Mouse (Mus musculus) embryonic fibroblast, embryonic 13.5 days (primary cell): ENCODE data around the gene Muc13. TPM values are rescaled to one million over a fixed set of nuclear protein-coding genes. Genes with fewer than 3 reads are reported as not detected.

Experiments
- H3K27ac ChIP-seq: 2 replicates; pipeline ENCODE4 v1.5.1; 2012; ENCODE audit warnings: low read length, control low read depth, inconsistent platforms; ENCODE audit not compliant: insufficient read depth
- H3K4me1 ChIP-seq: 2 replicates; pipeline ENCODE4 v1.6.1; 2011; ENCODE audit warnings: low read length; ENCODE audit not compliant: control insufficient read depth, insufficient read depth
- H3K4me3 ChIP-seq: 2 replicates; pipeline ENCODE4 v1.5.1; 2011; ENCODE audit warnings: mild to moderate bottlenecking, control low read depth, low read length; ENCODE audit not compliant: insufficient read depth
- CTCF ChIP-seq: IDR thresholded peaks from 2 replicates; pipeline ENCODE4 v1.5.1; 2011; ENCODE audit warnings: mild to moderate bottlenecking, control low read depth, low read length, moderate library complexity, borderline replicate concordance; ENCODE audit not compliant: insufficient read depth
- POLR2A ChIP-seq: IDR thresholded peaks from 2 replicates; pipeline ENCODE4 v1.6.1; 2011; ENCODE audit warnings: low read depth, mild to moderate bottlenecking, control low read depth, low read length, moderate library complexity
- polyA plus RNA-seq: library from polyadenylated mRNA; stranded (reverse); fragments of >200 nt; gene quantifications from 2 replicates; pipeline ENCODE4 v1.2.4, GENCODE M21; 2011; ENCODE audit warnings: low read depth; ENCODE audit not compliant: missing spikeins, insufficient read length

The Muc13 gene
- polyA plus RNA-seq, 1 experiment = not detected

DNA sequence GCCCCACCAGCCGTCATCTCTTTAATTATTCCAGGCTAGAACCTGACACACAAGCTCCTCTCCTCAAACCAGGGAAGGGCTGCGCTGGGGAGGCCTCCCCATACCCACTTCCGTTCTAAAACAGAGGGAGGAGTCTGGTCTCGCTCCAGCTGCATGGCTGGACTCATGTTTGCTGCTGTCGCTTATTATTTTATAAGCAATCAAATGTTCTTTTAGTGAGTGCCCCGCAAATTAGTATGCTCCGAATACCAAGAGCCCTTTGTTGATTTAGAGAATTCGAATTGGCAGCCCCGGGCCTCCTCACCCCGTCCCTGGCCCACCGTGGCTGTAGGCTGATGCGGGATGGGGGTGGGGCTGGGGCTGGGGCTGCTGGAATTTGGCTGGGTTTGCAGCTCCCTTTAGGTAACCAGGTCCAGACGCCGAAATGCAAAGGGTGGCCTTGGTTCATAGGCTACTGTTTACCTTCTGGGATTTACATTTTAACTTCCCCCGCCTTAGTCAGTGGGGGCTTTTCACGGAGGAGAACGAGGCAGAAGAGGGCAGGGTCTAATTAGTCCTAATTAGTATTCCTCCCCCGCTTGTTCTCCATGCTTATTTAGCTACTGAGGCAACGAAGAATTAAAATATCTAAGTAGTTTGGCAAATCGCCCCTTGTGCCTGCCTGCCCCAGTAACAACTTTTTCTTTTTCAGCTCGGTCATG is 39.0 kb downstream of the Muc13 start:
- H3K4me1 ChIP-seq = peaks cover 21% of the 10 kb centered on the region
- no peak for TF ChIP-seq CTCF
- peak; percentile 45; the same call in 1 of the 2 replicates for TF ChIP-seq POLR2A
- H3K27ac ChIP-seq = peak overlapping the region; percentile 95
- peak overlapping the region; percentile 35 for H3K4me3 ChIP-seq

DNA sequence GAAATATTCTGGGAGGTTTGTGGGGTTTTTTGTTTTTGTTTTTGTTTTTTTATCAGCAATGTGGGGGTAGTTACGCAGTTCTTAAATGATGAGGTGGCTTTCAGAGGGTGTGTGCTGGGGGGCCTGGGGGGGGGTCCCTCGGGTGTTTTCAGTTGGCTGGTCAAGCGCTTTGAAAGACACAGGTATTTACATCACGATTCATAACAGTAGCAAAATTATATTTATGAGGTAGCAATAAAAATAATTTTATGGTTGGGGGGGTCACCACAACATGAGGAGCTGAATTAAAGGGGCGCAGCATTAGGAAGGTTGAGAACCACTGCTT is 39.6 kb downstream of the Muc13 start:
- Histone ChIP-seq H3K4me1 (peaks cover 21% of the 10 kb centered on the region), H3K27ac (peak overlapping the region; percentile 95), H3K4me3 (peak overlapping the region; percentile 35)
- TF ChIP-seq POLR2A (no peak), CTCF (no peak)

DNA sequence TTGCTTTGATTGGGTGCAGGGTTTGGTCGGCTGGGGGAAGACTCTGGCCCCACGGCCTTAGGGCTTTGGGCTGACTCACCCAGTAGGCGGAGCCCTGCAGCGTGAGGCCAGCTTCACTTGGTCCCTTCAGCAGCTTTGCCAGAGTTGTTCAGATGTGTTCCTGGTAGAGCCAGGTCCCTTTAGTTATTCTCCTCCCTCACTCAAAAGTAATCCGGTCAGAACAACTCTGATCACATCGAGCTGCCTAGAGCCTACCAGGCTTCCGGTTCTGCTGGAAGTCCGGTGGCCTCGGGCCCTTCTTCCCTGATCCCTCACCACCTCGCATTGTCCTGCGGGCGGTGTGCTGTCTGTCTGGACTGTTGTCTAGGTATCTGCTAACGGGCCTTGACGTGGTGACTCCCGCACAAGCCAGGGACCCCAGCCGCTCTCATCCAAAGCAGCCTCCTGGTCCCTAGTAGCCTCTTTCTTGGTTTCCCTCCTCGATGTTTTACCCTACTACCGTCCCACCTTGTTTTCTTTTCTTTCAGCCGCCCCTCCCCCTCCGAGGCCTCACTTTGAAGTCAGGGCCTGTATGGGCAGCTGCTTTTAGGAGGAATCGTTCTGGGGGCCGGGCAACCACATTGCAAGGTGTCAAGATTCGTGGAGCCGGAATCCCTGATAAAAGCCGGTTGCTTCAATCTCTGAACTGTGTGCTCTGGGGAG is 40.1 kb downstream of the Muc13 start:
- peak; percentile 74 for TF ChIP-seq POLR2A
- TF ChIP-seq CTCF = no peak; the same call in 1 of the 2 replicates
- Histone ChIP-seq H3K4me3 (peak overlapping the region; percentile 35), H3K4me1 (peaks cover 21% of the 10 kb centered on the region), H3K27ac (peak overlapping the region; percentile 95)

DNA sequence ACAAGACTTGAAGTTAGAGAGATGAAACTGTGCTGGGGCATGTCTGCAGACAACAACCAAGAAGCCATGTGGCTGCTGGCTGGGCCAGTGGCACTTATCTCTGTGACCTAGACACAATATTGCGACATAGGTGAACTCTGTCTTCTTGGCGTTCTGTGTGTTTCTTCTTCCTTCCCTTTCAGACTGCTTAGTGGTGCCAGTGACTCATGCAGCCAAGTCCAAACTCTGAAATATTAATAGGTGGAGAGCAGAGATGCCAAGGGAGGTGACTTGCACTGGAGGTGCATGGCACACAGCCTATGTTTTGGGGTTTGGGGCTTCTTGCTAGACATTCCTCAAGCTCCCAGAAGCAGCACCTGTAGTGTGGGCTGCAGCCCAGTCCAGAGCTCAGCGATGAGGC is 42.8 kb downstream of the Muc13 start:
- no peak for TF ChIP-seq CTCF
- no peak for TF ChIP-seq POLR2A
- H3K27ac ChIP-seq = peak overlapping the region; percentile 78
- peaks cover 27% of the 10 kb centered on the region for H3K4me1 ChIP-seq
- H3K4me3 ChIP-seq = no peak overlapping the region

DNA sequence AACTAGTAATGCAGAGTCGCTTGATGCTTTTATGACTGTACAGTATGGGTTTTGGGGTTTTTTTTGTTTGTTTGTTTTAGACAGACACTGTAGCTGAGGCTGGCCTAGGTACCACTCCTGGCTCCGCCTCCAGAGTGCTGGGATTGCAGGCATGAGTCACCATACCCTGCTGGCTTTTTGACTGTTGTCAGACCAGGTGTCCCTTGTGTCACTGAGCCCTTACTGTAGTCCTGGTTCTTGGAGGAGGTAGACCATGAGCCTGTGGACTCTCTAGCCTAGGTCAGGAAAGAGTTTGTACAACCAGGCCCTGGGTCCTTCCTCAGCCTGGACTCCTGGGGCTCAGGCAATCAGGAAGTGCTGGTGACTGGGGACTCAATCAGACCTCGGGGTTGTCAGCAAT is 43.4 kb downstream of the Muc13 start:
- TF ChIP-seq CTCF (no peak), POLR2A (no peak)
- peak overlapping the region; percentile 78 for H3K27ac ChIP-seq
- no peak overlapping the region for H3K4me3 ChIP-seq
- H3K4me1 ChIP-seq = peaks cover 27% of the 10 kb centered on the region

DNA sequence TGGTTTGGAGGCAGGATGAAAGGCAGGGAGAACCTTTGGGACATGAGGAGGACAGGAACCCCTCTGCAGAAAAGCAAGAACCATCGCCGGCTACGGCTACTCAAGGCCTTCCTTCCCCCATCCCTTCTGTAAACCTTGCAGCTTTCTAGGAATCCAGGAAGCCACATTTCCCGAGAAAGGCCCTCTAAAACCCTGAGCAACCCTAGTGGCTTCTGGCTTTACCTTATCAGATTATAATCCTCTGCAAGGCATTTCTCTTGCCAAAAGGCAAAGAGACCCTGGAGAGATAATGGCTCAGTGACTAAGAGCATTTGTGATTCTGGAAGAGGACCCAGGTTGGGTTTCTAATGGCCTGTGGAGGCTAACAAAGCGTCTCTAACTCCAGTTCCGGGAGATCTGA is 46.8 kb downstream of the Muc13 start:
- H3K4me3 ChIP-seq = no peak overlapping the region
- H3K27ac ChIP-seq = no peak overlapping the region
- H3K4me1 ChIP-seq = peaks cover 14% of the 10 kb centered on the region
- TF ChIP-seq POLR2A = no peak
- TF ChIP-seq CTCF = no peak

DNA sequence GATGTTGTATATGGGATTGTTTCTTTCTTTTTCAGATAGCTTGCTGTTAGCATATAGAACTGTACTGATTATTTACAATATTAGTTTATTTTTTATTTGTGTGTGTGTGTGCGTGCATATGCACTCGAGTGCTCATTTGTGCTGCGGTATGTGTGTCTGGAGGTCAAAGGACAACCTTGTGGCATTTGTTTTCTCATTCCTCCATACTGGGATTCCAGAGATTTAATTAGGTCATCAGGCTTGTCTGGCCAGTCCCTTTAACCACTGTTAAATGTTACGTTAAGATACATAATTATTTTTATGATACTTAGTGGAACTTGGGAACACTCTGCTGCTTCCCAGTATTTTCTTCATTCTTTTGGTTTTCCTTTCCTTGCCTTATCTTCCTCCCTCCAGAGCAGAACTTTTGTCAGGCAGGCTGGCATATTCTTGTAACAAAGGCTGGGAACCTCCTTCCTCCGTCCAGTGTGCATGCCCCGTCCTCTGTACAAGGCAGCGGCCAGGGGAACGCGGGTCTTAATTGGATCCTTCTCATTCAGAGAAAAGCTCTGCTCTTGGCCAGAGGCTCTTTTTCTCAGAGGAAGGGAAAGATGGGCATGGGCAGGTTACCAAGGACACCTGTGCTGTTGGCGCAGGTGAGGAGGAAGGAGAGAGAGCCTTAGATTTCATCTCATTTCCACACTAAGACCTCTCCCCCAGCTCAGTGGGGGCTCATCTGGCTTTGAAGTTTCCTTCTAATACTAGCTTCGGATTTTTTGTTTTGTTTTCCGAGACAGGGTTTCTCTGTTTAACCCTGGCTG is 48.4 kb downstream of the Muc13 start:
- TF ChIP-seq CTCF (no peak), POLR2A (no peak)
- Histone ChIP-seq H3K4me1 (peaks cover 8% of the 10 kb centered on the region; the same call in 1 of the 2 replicates), H3K27ac (no peak overlapping the region), H3K4me3 (no peak overlapping the region)

DNA sequence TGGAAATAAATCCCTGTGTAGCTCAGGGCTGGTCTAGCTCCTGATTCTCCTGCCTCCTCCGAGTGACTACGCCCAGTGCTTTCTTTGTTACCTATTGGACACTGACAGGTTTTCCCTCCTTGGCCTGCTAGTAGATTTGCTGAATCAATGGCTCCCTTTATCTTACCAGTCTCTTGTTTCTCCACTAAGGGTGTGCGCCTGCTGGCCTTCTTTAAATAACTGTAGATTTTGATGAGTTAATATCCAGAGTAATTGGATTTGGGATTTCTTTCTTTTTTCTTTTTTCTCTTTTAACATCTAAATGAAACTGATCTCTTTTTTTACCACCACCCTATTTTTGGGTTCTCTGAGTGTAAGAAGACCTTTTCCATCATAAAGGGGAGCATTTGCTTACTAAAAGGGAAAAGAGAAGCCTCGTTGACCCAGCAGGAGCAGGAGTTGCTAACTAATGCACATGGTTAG is 50.3 kb downstream of the Muc13 start:
- Histone ChIP-seq H3K4me3 (no peak overlapping the region), H3K27ac (no peak overlapping the region), H3K4me1 (peaks cover 5% of the 10 kb centered on the region; the same call in 1 of the 2 replicates)
- TF ChIP-seq POLR2A (no peak), CTCF (no peak)

DNA sequence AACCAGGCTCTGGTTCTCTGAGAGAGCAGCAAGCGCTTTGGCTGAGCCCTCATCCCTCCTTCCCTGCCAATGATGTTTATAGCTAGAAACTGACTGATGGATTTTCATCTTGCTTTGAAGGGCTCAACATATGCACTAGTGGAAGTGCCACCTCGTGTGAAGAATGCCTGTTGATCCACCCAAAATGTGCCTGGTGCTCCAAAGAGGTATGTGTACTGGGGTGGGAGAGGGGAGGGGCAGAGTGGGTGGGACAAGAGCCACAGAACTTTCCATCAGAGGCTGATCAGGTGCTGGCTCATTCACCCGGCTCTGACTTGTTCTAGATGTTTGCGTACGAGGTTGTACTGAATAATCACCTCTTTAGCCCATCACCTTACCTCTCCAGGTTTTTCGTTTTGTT is 51.0 kb downstream of the Muc13 start:
- TF ChIP-seq POLR2A (no peak), CTCF (no peak)
- no peak overlapping the region for H3K27ac ChIP-seq
- H3K4me1 ChIP-seq = peaks cover 5% of the 10 kb centered on the region; the same call in 1 of the 2 replicates
- no peak overlapping the region for H3K4me3 ChIP-seq
